Mouse (Mus musculus) midbrain, embryonic 11.5 days (tissue): ENCODE measurements around the gene Susd4. TPM values are rescaled to one million over a fixed set of nuclear protein-coding genes. Genes with fewer than 3 reads are reported as not detected.

Experiments
- ATAC-seq: fragments of 200-750 bp; cut with Nextera tagmentation; 2 replicates; pipeline ENCODE4 v1.8.0; 2017; ENCODE audit warnings: moderate TSS enrichment, moderate library complexity; ENCODE audit not compliant: low FRiP score
- DNase-seq: peaks from one replicate; pipeline ENCODE4 v3.0.0; 2015; ENCODE audit warnings: low spot score; ENCODE audit errors: missing footprints
- H3K27ac ChIP-seq: fragments of 300-500 bp; sonication (generic); 2 replicates; pipeline ENCODE4 v1.5.1; 2014; ENCODE audit warnings: low read depth, low read length
- H3K27me3 ChIP-seq: fragments of 300-500 bp; sonication (generic); 2 replicates; pipeline ENCODE4 v1.6.1; 2014; ENCODE audit warnings: mild to moderate bottlenecking, low read length, moderate library complexity, mixed read lengths; ENCODE audit not compliant: control insufficient read depth, insufficient read depth
- H3K36me3 ChIP-seq: fragments of 300-500 bp; sonication (generic); 2 replicates; pipeline ENCODE4 v1.6.1; 2014; ENCODE audit warnings: mild to moderate bottlenecking, low read length, moderate library complexity, mixed read lengths; ENCODE audit not compliant: control insufficient read depth, insufficient read depth
- H3K4me1 ChIP-seq: fragments of 300-500 bp; sonication (generic); 2 replicates; pipeline ENCODE4 v1.6.1; 2014; ENCODE audit warnings: low read length; ENCODE audit not compliant: control insufficient read depth, insufficient read depth
- H3K4me2 ChIP-seq: fragments of 300-500 bp; sonication (generic); 2 replicates; pipeline ENCODE4 v1.6.1; 2014; ENCODE audit warnings: mild to moderate bottlenecking, moderate library complexity
- H3K4me3 ChIP-seq: fragments of 300-500 bp; sonication (generic); 2 replicates; pipeline ENCODE4 v1.5.1; 2014; ENCODE audit warnings: low read depth, low read length
- H3K9ac ChIP-seq: fragments of 300-500 bp; sonication (generic); 2 replicates; pipeline ENCODE4 v1.6.1; 2014; ENCODE audit warnings: low read length
- H3K9me3 ChIP-seq: fragments of 300-500 bp; sonication (generic); 2 replicates; pipeline ENCODE4 v1.6.1; 2016; ENCODE audit warnings: low read length; ENCODE audit not compliant: control insufficient read depth
- WGBS: fragments of 180-500 bp; shearing (Covaris S2); extraction: QIAGEN DNeasy Blood & Tissue Kit; methylation state at CpG from one replicate; pipeline ENCODE4 v1.1.7; 2014; 5-methylcytosine and 5-hydroxymethylcytosine counted together
- polyA plus RNA-seq: library from polyadenylated mRNA; unstranded; fragments of >200 nt; fragmentation: Nextera tagmentation; extraction: Ambion mirVana; gene quantifications from 2 replicates; pipeline ENCODE4 v1.2.1, GENCODE M21; 2014

Susd4 gene
- polyA plus RNA-seq, 1 experiment from 2014 or later = 23.0 TPM

DNA sequence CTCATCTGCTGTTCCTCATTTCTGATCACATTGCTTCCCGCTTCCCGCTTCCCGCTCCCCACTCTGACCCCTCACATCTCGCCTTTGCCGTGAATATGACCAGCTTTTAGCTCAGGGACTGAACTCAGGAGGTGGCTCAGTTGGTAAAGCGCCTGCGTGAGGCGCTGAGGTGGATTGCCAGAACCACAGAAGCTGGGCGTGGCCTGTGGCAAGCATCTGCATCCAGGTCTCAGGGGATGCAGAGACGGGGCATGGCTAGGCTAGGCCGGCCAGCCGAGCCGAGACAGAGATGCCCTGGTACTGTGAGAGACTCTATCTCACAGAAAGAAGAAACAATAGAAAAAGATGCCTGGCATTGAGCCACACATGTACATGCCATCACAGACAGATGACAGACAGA lies 93.0 kb downstream of the Susd4 start:
- ATAC-seq (no peak), DNase-seq (no peak)
- 79% methylated on average over 13 of the region's 13 CpGs for WGBS
- no peaks in the 10 kb centered on the region for H3K36me3 ChIP-seq
- no peaks in the 10 kb centered on the region for H3K9me3 ChIP-seq
- no peaks in the 10 kb centered on the region; the same call in 1 of the 2 replicates for H3K4me1 ChIP-seq
- H3K4me2 ChIP-seq = no peak overlapping the region
- H3K9ac ChIP-seq = no peak overlapping the region
- H3K27me3 ChIP-seq = no peaks in the 10 kb centered on the region
- H3K4me3 ChIP-seq = no peak overlapping the region
- no peak overlapping the region for H3K27ac ChIP-seq

DNA sequence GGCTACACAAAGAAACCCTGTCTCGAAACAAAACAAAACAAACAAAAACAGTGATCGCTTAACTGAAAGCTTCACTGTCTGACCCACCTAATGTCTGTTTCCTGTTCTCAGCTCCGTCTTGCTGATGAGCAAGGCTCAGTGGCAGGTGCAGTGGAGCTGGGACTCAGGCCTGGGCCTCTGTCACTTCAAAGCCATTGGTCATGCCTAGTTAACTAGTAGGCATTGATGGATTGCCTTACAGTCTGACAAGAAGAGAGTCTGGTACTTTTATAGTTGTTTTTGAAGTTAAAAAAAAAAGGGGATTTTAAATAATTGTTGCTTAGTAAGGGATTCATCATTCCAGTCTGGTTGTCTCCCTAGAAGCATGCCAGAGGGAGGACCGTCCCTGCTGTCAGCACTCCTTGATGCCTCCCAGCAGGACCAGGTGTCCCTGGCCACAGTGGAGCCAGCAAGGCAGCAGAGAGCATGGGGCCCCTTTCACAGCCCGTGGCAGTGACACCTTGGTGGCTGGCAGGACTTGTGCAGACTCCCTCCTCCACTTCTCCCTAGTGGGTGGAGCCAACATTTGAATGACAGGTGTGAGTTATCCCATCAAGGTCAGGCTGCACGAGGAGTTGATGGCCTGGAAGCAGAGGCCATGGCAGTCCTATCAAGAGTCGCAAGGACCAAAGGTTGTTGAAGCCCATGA lies 98.2 kb downstream of the Susd4 start:
- WGBS = 61% methylated on average over 7 of the region's 7 CpGs
- no peak for ATAC-seq
- H3K27ac ChIP-seq = no peak overlapping the region
- DNase-seq = no peak
- no peaks in the 10 kb centered on the region for H3K9me3 ChIP-seq
- H3K4me1 ChIP-seq = no peaks in the 10 kb centered on the region; the same call in 1 of the 2 replicates
- no peaks in the 10 kb centered on the region for H3K27me3 ChIP-seq
- H3K4me2 ChIP-seq = no peak overlapping the region
- no peak overlapping the region for H3K9ac ChIP-seq
- H3K36me3 ChIP-seq = no peaks in the 10 kb centered on the region
- no peak overlapping the region for H3K4me3 ChIP-seq

DNA sequence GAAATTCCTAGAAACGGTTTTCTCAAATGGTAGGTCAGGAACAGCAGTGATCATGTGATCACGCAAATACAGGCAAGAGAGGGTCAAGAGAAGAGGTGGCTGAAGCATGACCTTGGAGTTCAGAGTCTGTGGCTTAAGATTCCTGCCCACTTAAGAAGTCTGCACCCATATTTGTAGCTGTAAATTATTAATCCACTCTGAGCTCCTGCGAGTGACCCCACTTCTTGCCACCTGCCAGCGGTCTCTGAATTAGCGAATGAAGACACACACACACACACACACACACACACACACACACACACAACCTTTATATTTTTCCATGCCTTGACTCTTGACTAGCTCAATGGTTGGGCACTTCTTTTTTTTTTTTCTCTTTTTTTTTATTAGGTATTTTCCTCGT lies 99.7 kb downstream of the Susd4 start:
- H3K4me1 ChIP-seq = peaks cover 1% of the 10 kb centered on the region; the same call in 1 of the 2 replicates
- H3K4me3 ChIP-seq = no peak overlapping the region
- H3K9ac ChIP-seq = no peak overlapping the region
- no peak for DNase-seq
- H3K27me3 ChIP-seq = no peaks in the 10 kb centered on the region
- no peaks in the 10 kb centered on the region for H3K9me3 ChIP-seq
- no peak overlapping the region for H3K4me2 ChIP-seq
- no peak overlapping the region for H3K27ac ChIP-seq
- WGBS = 90% methylated on average over 6 of the region's 6 CpGs
- H3K36me3 ChIP-seq = no peaks in the 10 kb centered on the region
- no peak for ATAC-seq

DNA sequence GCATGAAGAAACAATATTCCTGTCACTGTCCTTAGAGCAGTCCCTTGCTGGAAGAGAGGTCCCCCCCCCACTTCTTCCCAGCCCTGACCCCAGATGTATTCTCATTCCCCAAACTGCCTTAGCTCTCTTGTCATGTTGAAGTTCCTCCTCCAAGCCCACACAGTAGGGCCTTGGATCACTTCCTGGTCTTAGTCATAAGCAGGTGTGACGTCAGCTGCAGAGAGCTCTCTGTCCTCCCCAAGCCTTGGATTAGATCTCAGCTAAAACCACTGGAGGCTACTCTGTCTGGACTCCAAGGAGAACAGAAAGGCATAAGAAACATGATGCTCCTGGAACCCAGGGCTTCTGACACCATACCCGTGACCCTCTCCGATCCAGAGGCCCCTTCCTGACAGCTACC lies 104.2 kb downstream of the Susd4 start:
- DNase-seq = no peak
- Histone ChIP-seq H3K4me2 (no peak overlapping the region), H3K4me3 (no peak overlapping the region), H3K27me3 (no peaks in the 10 kb centered on the region), H3K4me1 (peaks cover 6% of the 10 kb centered on the region; the same call in 1 of the 2 replicates), H3K36me3 (no peaks in the 10 kb centered on the region), H3K9ac (no peak overlapping the region), H3K9me3 (no peaks in the 10 kb centered on the region), H3K27ac (no peak overlapping the region)
- WGBS = 94% methylated on average over 3 of the region's 3 CpGs
- no peak for ATAC-seq

DNA sequence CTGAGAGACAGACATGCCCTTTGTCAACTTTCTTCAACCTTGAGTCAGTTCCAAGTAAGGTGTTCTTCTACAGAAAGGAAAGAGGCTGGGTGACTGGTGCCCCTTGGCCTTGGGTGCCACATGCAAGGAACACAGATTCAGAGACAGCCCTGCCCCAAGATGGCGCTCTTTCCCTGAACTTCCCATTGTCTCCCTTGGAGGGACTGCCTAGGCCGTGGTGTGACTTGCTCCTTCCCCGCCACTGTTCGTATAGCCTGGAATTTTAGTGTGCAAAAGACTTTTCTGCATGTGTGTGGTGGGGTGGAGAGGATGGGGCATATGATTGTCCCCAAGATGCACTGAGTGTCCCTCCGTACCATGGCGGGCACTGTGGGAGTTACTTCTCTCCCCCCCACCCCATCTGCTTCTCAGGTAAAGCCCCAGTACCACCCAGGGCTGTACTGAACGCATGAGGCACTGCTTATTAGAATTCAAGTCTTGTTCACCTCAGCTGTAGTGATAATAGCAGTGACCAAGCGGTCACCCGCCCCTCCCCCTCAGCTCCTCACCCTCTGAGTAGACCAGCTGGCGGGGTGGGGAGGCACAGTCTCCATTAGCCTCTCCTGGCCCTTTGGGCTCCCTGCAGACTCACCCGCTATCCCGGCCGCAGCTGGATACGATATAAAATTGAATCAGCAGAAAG lies 104.9 kb downstream of the Susd4 start:
- Histone ChIP-seq H3K9me3 (no peaks in the 10 kb centered on the region), H3K9ac (peak overlapping the region; percentile 40; the same call in 1 of the 2 replicates)

DNA sequence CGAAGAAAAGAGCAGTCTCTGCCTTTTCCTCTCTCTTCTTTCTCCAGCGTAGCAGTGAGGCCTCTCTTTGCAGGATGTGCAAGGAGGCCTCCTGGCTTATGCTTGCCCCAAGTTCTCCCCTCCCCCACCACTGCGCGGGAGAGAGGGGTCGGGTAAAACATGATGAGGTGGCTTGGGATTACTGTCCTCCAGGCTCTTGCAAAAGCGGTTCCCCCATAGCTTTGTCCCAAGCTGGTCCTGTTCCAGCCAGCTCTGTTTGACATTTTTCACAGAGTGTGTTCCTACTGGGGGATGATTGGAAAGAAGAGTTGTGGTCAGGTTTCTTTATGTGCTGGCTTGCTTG lies 105.4 kb downstream of the Susd4 start:
- H3K4me1 ChIP-seq = peaks cover 6% of the 10 kb centered on the region; the same call in 1 of the 2 replicates
- H3K36me3 ChIP-seq = no peaks in the 10 kb centered on the region
- H3K9me3 ChIP-seq = no peaks in the 10 kb centered on the region
- peak overlapping the region; percentile 73 for H3K27ac ChIP-seq
- H3K4me2 ChIP-seq = peak overlapping the region; percentile 26; the same call in 1 of the 2 replicates
- no peaks in the 10 kb centered on the region for H3K27me3 ChIP-seq
- peak; percentile 91 for DNase-seq
- no peak overlapping the region for H3K4me3 ChIP-seq
- peak; percentile 80 for ATAC-seq
- WGBS = 34% methylated on average over 6 of the region's 6 CpGs
- H3K9ac ChIP-seq = peak overlapping the region; percentile 40; the same call in 1 of the 2 replicates

More for the DNA sequence above, 104.9 kb downstream of the Susd4 start:
- Histone ChIP-seq H3K27me3 (no peaks in the 10 kb centered on the region), H3K4me1 (peaks cover 6% of the 10 kb centered on the region; the same call in 1 of the 2 replicates), H3K36me3 (no peaks in the 10 kb centered on the region), H3K4me2 (peak overlapping the region; percentile 26; the same call in 1 of the 2 replicates), H3K27ac (peak overlapping the region; percentile 73), H3K4me3 (no peak overlapping the region)
- DNase-seq (peak; percentile 95), ATAC-seq (peak; percentile 94)
- 57% methylated on average over 14 of the region's 14 CpGs for whole genome bisulfite sequencing

DNA sequence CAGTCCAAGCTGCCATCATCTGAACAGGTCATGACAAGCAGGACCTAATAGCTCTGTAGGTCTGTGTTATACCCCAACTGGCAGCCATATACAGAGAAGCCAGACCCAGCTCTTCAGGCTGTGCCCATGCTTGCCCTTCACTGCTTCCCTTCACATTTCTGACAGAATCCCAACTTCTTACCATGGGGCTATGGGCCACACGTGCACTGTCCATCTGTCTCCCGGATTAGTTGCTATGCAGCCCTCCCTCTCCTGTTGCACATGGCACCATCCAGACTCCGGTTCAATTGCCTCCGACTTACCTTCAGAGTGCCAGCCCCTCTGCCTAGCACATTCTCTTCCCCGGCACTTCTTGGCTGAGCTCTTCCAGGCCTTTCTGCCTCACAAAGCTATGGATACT lies 114.5 kb downstream of the Susd4 start:
- Histone ChIP-seq H3K27ac (no peak overlapping the region), H3K9ac (no peak overlapping the region), H3K27me3 (no peaks in the 10 kb centered on the region), H3K4me2 (no peak overlapping the region), H3K36me3 (no peaks in the 10 kb centered on the region), H3K4me3 (no peak overlapping the region), H3K4me1 (no peaks in the 10 kb centered on the region), H3K9me3 (no peaks in the 10 kb centered on the region)
- no peak for DNase-seq
- 89% methylated on average over 5 of the region's 5 CpGs for WGBS
- no peak for ATAC-seq

DNA sequence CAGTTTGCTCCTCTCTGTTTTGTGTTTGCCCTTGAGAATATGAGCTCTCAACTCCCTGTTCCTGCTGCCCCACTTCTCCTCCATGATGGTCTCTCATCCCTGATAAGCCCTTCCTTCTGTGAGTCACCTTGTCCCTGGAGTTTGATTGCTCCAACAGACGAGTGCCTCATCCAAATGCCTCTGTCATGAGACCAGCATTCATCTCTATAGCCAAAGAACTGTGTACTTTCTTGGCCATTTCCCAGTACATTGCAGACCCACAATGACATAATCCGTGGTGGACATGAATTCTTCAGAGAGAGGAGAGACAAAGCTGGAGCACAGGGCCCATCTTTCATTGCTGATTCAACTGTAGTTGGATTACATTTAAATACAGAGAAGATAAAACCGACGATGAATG lies 115.1 kb downstream of the Susd4 start:
- no peak overlapping the region for H3K9ac ChIP-seq
- H3K27ac ChIP-seq = no peak overlapping the region
- no peak for ATAC-seq
- no peak overlapping the region for H3K4me3 ChIP-seq
- H3K4me1 ChIP-seq = no peaks in the 10 kb centered on the region
- H3K36me3 ChIP-seq = no peaks in the 10 kb centered on the region
- 83% methylated on average over 4 of the region's 4 CpGs for WGBS
- H3K27me3 ChIP-seq = no peaks in the 10 kb centered on the region
- H3K9me3 ChIP-seq = no peaks in the 10 kb centered on the region
- no peak overlapping the region for H3K4me2 ChIP-seq
- no peak for DNase-seq

DNA sequence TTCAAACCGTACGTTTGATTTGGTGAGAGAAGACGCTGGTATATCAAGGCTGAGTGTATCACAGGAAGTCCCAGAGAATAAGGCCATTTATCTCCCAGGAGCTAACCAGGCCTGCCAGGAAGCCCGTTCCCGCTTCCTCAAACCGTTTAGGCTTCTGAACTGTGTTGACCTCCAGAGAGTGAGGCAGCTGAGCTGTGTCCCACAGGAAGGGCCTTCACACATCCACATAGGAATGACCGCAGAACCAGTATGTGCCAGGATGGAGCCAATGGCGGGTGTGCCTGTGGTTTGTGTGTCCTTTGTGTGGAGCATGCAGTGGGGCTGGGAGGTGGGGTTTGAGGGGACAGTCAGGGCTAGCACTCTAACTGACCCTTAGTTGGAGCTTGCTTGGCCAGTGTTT lies 117.6 kb downstream of the Susd4 start:
- Histone ChIP-seq H3K4me1 (no peaks in the 10 kb centered on the region), H3K27me3 (no peaks in the 10 kb centered on the region), H3K4me2 (no peak overlapping the region), H3K36me3 (no peaks in the 10 kb centered on the region), H3K4me3 (no peak overlapping the region), H3K9ac (no peak overlapping the region), H3K9me3 (no peaks in the 10 kb centered on the region), H3K27ac (no peak overlapping the region)
- DNase-seq (no peak), ATAC-seq (no peak)
- 89% methylated on average over 8 of the region's 8 CpGs for WGBS
